Mouse (Mus musculus) adipose tissue, adult 10 weeks (tissue): Measurements from ENCODE around the gene Gm17079. TPM values are rescaled to one million over a fixed set of nuclear protein-coding genes. Genes with fewer than 3 reads are reported as not detected.

ENCODE experiments used
- polyA plus RNA-seq: library from polyadenylated mRNA; stranded (reverse); fragments of 350-450 nt; fragmentation: Illumina TruSeq; extraction: RNeasy Lipid Tissue Mini Kit (QIAGEN cat#74804); gene quantifications from one replicate; pipeline ENCODE4 v1.2.3, GENCODE M21; 2014; ENCODE audit warnings: low read depth, low replicate concordance

The Gm17079 gene
- polyA plus RNA-seq: not detected

DNA sequence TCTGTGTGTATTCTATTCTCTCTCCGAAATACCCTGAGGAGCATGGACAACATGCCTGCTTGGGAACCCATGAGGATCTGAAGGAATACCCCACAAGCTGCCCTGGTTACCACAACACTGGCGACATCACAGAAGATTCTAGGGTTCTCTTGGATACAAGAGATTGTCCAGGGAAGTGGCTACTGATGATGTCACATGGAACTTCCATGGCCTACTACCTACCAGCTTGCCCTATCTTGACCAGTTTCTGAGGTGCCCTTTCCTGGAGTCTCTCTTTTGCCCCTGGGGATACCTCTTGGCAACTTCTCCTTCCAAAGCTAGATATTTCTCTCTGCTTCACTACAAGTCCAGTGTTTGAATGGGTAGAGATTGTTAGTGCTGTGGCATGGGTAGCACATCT is at the start of gene Gm17079:
TSS of gene Gm17079 (minus strand) at position 101 of the 400 bp plus-strand sequence.

DNA sequence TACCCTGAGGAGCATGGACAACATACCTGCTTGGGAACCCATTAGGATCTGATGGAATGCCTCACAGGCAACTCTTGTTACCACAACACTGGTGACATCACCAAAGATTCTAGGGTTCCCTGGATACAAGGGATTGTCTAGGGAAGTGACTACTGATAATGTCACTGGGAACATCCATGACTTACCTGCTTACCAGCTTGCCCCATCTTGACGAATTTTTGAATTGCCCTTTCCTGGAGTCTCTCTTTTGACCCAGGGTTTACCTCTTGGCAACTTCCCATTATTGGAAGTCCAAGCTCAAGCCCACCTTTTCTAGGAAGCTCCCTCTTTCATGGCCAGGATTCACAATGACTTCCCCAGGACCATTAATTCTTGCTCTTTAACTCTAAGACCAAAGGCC is 21.8 kb upstream of the Gm17079 start, which contains the start of gene Gm5800:
TSS of gene Gm5800 (minus strand) at position 101 of the 400 bp plus-strand sequence.

Other genes with a start within 250 kb of the Gm17079 start
- not detected for gene Vmn2r89, start 243.6 kb downstream of the Gm17079 start, polyA plus RNA-seq
- gene Gm5622, start 142.7 kb downstream of the Gm17079 start, polyA plus RNA-seq: not detected
- gene Gm17175, start 121.4 kb downstream of the Gm17079 start, polyA plus RNA-seq: not detected
- gene Gm17174, start 103.3 kb downstream of the Gm17079 start, polyA plus RNA-seq: not detected
- gene Gm17078, start 84.2 kb downstream of the Gm17079 start, polyA plus RNA-seq: not detected
- gene Gm4181, start 59.8 kb downstream of the Gm17079 start, polyA plus RNA-seq: 1.1 TPM
- gene Gm5800, start 21.7 kb upstream of the Gm17079 start, polyA plus RNA-seq: 1.1 TPM
- not detected for gene Ang4, start 78.1 kb upstream of the Gm17079 start, polyA plus RNA-seq
- gene AY358078, start 104.6 kb upstream of the Gm17079 start, polyA plus RNA-seq: not detected
- gene Ear6, start 158.2 kb upstream of the Gm17079 start, polyA plus RNA-seq: not detected
- 20.3 TPM for gene Mettl17, start 189.4 kb upstream of the Gm17079 start, polyA plus RNA-seq
- 0.77 TPM for gene Slc39a2, start 197.4 kb upstream of the Gm17079 start, polyA plus RNA-seq
- gene Ndrg2, start 218.7 kb upstream of the Gm17079 start, polyA plus RNA-seq: 209 TPM
- gene Tppp2, start 223.0 kb upstream of the Gm17079 start, polyA plus RNA-seq: 21.8 TPM
- gene Rnase13, start 227.3 kb upstream of the Gm17079 start, polyA plus RNA-seq: 287 TPM